Mouse (Mus musculus): Measurements from ENCODE around the gene Chst8. TPM values are rescaled to one million over a fixed set of nuclear protein-coding genes. Genes with fewer than 3 reads are reported as not detected.

Chst8 gene
- polyA plus RNA-seq, 1 experiment from 2014 or later: 9.2 TPM

- Histone ChIP-seq H3K36me3 (ENCODE audit: control insufficient read depth, insufficient read depth, low read length) (no peaks in the 10 kb centered on the region), H3K4me1 (ENCODE audit: control insufficient read depth, insufficient read depth, low read depth, low read length) (peaks cover 9% of the 10 kb centered on the region), H3K9me3 (ENCODE audit: control insufficient read depth, low read length) (no peaks in the 10 kb centered on the region), H3K9ac (ENCODE audit: low read depth, low read length) (no peak overlapping the region; the same call in 1 of the 2 replicates), H3K4me3 (ENCODE audit: low read length) (peak overlapping the region; percentile 34), H3K27me3 (replicated peaks; ENCODE audit: control insufficient read depth, insufficient read depth, low read length) (peaks cover 16% of the 10 kb centered on the region), H3K27ac (ENCODE audit: low read depth, low read length) (no peak overlapping the region), H3K4me2 (ENCODE audit: low read length) (peak overlapping the region; percentile 59)
- ATAC-seq: peak; percentile 67
- 7% methylated on average over 33 of the region's 33 CpGs for WGBS
Observed at GRCm38 (mm10) chr7:34675831-34676514, 136.5 kb downstream of the Chst8 start.

GRCm38 (mm10) chr7:34675120-34675790, 137.3 kb downstream of the Chst8 start:
- H3K4me2 ChIP-seq (ENCODE audit: low read length): peak overlapping the region; percentile 59
- H3K4me3 ChIP-seq (ENCODE audit: low read length): peak overlapping the region; percentile 34
- peaks cover 16% of the 10 kb centered on the region for H3K27me3 ChIP-seq (replicated peaks; ENCODE audit: control insufficient read depth, insufficient read depth, low read length)
- H3K9ac ChIP-seq (ENCODE audit: low read depth, low read length): no peak overlapping the region; the same call in 1 of the 2 replicates
- no peak for ATAC-seq
- peaks cover 6% of the 10 kb centered on the region for H3K4me1 ChIP-seq (ENCODE audit: control insufficient read depth, insufficient read depth, low read depth, low read length)
- H3K36me3 ChIP-seq (ENCODE audit: control insufficient read depth, insufficient read depth, low read length): no peaks in the 10 kb centered on the region
- WGBS: 15% methylated on average over 42 of the region's 42 CpGs
- H3K9me3 ChIP-seq (ENCODE audit: control insufficient read depth, low read length): no peaks in the 10 kb centered on the region
- no peak overlapping the region for H3K27ac ChIP-seq (ENCODE audit: low read depth, low read length)

GRCm38 (mm10) chr7:34672916-34673315, 139.6 kb downstream of the Chst8 start:
- H3K4me1 ChIP-seq (ENCODE audit: control insufficient read depth, insufficient read depth, low read depth, low read length): peaks cover 6% of the 10 kb centered on the region
- peaks cover 16% of the 10 kb centered on the region for H3K27me3 ChIP-seq (replicated peaks; ENCODE audit: control insufficient read depth, insufficient read depth, low read length)
- H3K4me2 ChIP-seq (ENCODE audit: low read length): no peak overlapping the region
- H3K9me3 ChIP-seq (ENCODE audit: control insufficient read depth, low read length): no peaks in the 10 kb centered on the region
- no peak overlapping the region for H3K9ac ChIP-seq (ENCODE audit: low read depth, low read length)
- no peaks in the 10 kb centered on the region for H3K36me3 ChIP-seq (ENCODE audit: control insufficient read depth, insufficient read depth, low read length)
- WGBS: 77% methylated on average over 4 of the region's 4 CpGs
- no peak for ATAC-seq
- no peak overlapping the region for H3K27ac ChIP-seq (ENCODE audit: low read depth, low read length)
- H3K4me3 ChIP-seq (ENCODE audit: low read length): no peak overlapping the region

GRCm38 (mm10) chr7:34671911-34672310, 140.6 kb downstream of the Chst8 start:
- H3K9ac ChIP-seq (ENCODE audit: low read depth, low read length): no peak overlapping the region
- WGBS: 0% methylated on average over 6 of the region's 6 CpGs
- peaks cover 6% of the 10 kb centered on the region for H3K4me1 ChIP-seq (ENCODE audit: control insufficient read depth, insufficient read depth, low read depth, low read length)
- H3K27ac ChIP-seq (ENCODE audit: low read depth, low read length): no peak overlapping the region
- peaks cover 16% of the 10 kb centered on the region for H3K27me3 ChIP-seq (replicated peaks; ENCODE audit: control insufficient read depth, insufficient read depth, low read length)
- no peak overlapping the region for H3K4me3 ChIP-seq (ENCODE audit: low read length)
- H3K36me3 ChIP-seq (ENCODE audit: control insufficient read depth, insufficient read depth, low read length): no peaks in the 10 kb centered on the region
- no peak overlapping the region for H3K4me2 ChIP-seq (ENCODE audit: low read length)
- peak; percentile 74 for ATAC-seq
- H3K9me3 ChIP-seq (ENCODE audit: control insufficient read depth, low read length): no peaks in the 10 kb centered on the region

- H3K9me3 ChIP-seq (ENCODE audit: control insufficient read depth, low read length): no peaks in the 10 kb centered on the region
- peaks cover 16% of the 10 kb centered on the region for H3K27me3 ChIP-seq (replicated peaks; ENCODE audit: control insufficient read depth, insufficient read depth, low read length)
- H3K9ac ChIP-seq (ENCODE audit: low read depth, low read length): no peak overlapping the region
- no peaks in the 10 kb centered on the region for H3K36me3 ChIP-seq (ENCODE audit: control insufficient read depth, insufficient read depth, low read length)
- ATAC-seq: no peak
- no peak overlapping the region for H3K27ac ChIP-seq (ENCODE audit: low read depth, low read length)
- no peak overlapping the region for H3K4me2 ChIP-seq (ENCODE audit: low read length)
- WGBS: 82% methylated on average over 3 of the region's 3 CpGs
- no peak overlapping the region for H3K4me3 ChIP-seq (ENCODE audit: low read length)
- H3K4me1 ChIP-seq (ENCODE audit: control insufficient read depth, insufficient read depth, low read depth, low read length): peaks cover 6% of the 10 kb centered on the region
Observed at GRCm38 (mm10) chr7:34670778-34671177, 141.7 kb downstream of the Chst8 start.

GRCm38 (mm10) chr7:34669336-34669735, 143.2 kb downstream of the Chst8 start:
- Histone ChIP-seq H3K9ac (ENCODE audit: low read depth, low read length) (no peak overlapping the region), H3K36me3 (ENCODE audit: control insufficient read depth, insufficient read depth, low read length) (no peaks in the 10 kb centered on the region), H3K4me2 (ENCODE audit: low read length) (no peak overlapping the region), H3K27me3 (replicated peaks; ENCODE audit: control insufficient read depth, insufficient read depth, low read length) (peaks cover 4% of the 10 kb centered on the region; the same call in 1 of the 2 replicates), H3K9me3 (ENCODE audit: control insufficient read depth, low read length) (no peaks in the 10 kb centered on the region), H3K4me3 (ENCODE audit: low read length) (no peak overlapping the region), H3K27ac (ENCODE audit: low read depth, low read length) (no peak overlapping the region), H3K4me1 (ENCODE audit: control insufficient read depth, insufficient read depth, low read depth, low read length) (no peaks in the 10 kb centered on the region)
- WGBS: 21% methylated on average over 9 of the region's 9 CpGs
- ATAC-seq: no peak

- WGBS: 81% methylated on average over 16 of the region's 16 CpGs
- ATAC-seq: no peak
- no peaks in the 10 kb centered on the region for H3K36me3 ChIP-seq (ENCODE audit: control insufficient read depth, insufficient read depth, low read length)
- H3K27me3 ChIP-seq (replicated peaks; ENCODE audit: control insufficient read depth, insufficient read depth, low read length): no peaks in the 10 kb centered on the region
- no peaks in the 10 kb centered on the region for H3K9me3 ChIP-seq (ENCODE audit: control insufficient read depth, low read length)
- no peak overlapping the region for H3K4me3 ChIP-seq (ENCODE audit: low read length)
- H3K4me2 ChIP-seq (ENCODE audit: low read length): no peak overlapping the region
- H3K27ac ChIP-seq (ENCODE audit: low read depth, low read length): no peak overlapping the region
- H3K9ac ChIP-seq (ENCODE audit: low read depth, low read length): no peak overlapping the region
- H3K4me1 ChIP-seq (ENCODE audit: control insufficient read depth, insufficient read depth, low read depth, low read length): no peaks in the 10 kb centered on the region
Observed at GRCm38 (mm10) chr7:34667874-34668273, 144.6 kb downstream of the Chst8 start.

- Histone ChIP-seq H3K4me2 (ENCODE audit: low read length) (no peak overlapping the region), H3K9me3 (ENCODE audit: control insufficient read depth, low read length) (no peaks in the 10 kb centered on the region), H3K36me3 (ENCODE audit: control insufficient read depth, insufficient read depth, low read length) (no peaks in the 10 kb centered on the region), H3K27ac (ENCODE audit: low read depth, low read length) (no peak overlapping the region), H3K4me3 (ENCODE audit: low read length) (no peak overlapping the region), H3K9ac (ENCODE audit: low read depth, low read length) (no peak overlapping the region), H3K27me3 (replicated peaks; ENCODE audit: control insufficient read depth, insufficient read depth, low read length) (no peaks in the 10 kb centered on the region), H3K4me1 (ENCODE audit: control insufficient read depth, insufficient read depth, low read depth, low read length) (no peaks in the 10 kb centered on the region; the same call in 1 of the 2 replicates)
- peak; percentile 43; the same call in 1 of the 2 replicates for ATAC-seq
- 45% methylated on average over 7 of the region's 7 CpGs for WGBS
Observed at GRCm38 (mm10) chr7:34663145-34663544, 149.4 kb downstream of the Chst8 start.

GRCm38 (mm10) chr7:34662227-34662626, 150.3 kb downstream of the Chst8 start:
- no peak overlapping the region for H3K9ac ChIP-seq (ENCODE audit: low read depth, low read length)
- no peaks in the 10 kb centered on the region; the same call in 1 of the 2 replicates for H3K4me1 ChIP-seq (ENCODE audit: control insufficient read depth, insufficient read depth, low read depth, low read length)
- no peak overlapping the region for H3K4me2 ChIP-seq (ENCODE audit: low read length)
- no peak overlapping the region for H3K4me3 ChIP-seq (ENCODE audit: low read length)
- ATAC-seq: no peak
- 9% methylated on average over 5 of the region's 5 CpGs for WGBS
- H3K36me3 ChIP-seq (ENCODE audit: control insufficient read depth, insufficient read depth, low read length): no peaks in the 10 kb centered on the region
- H3K27me3 ChIP-seq (replicated peaks; ENCODE audit: control insufficient read depth, insufficient read depth, low read length): no peaks in the 10 kb centered on the region
- H3K27ac ChIP-seq (ENCODE audit: low read depth, low read length): no peak overlapping the region
- no peaks in the 10 kb centered on the region for H3K9me3 ChIP-seq (ENCODE audit: control insufficient read depth, low read length)

All from hindbrain, embryonic 16.5 days (tissue).